Mouse (Mus musculus): ENCODE results near the gene Kcnj9.

DNA sequence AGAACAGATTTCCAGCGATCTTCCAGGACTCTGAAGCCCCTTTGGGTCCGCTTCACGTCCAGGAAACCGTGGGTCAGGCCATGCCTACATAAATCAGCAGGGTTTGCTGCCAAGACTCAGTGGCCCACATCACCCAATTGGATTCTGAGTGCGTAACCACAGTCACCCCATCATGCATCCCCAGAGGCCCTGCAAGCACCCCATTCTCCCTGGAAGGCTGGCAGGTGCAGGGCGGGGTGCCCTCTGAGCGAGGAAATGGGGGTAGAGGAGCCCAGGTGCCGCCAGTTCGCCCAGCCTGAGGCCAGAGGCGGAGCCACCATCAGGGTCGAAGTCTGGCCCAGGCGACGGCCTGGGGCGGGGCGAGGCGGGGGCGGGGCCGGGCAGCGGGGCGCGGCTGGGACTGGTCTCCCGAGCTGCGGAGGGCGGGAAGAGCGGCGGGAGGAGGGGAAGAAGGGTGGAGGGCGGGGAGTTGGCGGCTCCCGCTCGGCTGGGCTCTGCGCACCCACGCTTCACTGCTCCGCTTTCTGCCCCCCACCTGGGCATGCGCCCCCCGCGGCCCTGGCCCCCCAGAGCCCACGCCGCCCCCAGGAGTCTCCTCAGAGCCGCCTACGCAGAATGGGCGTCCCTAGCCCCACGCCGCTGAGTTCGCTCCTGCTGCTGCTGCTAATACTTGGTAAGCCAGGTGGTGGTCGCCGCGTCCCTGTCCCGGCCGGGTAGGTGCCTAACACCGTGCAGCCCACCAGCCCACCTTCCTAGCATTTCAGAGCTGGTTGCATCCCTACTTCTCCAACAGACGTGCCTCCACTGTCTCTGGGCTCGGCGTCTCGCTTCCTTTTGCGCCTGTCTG is 17.0 kb downstream of the Kcnj9 start:
- TF ChIP-seq CTCF (IDR thresholded peaks at IDR 0.05; ENCODE audit: control insufficient read depth, insufficient read depth, low read length): no peak
- TF ChIP-seq POLR2A (IDR thresholded peaks at IDR 0.05; ENCODE audit: borderline replicate concordance, control insufficient read depth, low read depth, low read length): peak; percentile 75; the same call in 1 of the 2 replicates

All from bone marrow, adult 2 months (tissue).